Mouse (Mus musculus) G1E (cell line): Measurements from ENCODE around the gene Agt. TPM values are rescaled to one million over a fixed set of nuclear protein-coding genes. Genes with fewer than 3 reads are reported as not detected.

Experiments used
- ATAC-seq: 2 replicates; pipeline ENCODE4 v1.8.0; 2016; ENCODE audit warnings: mild to moderate bottlenecking; ENCODE audit not compliant: insufficient number of reproducible peaks, poor library complexity, low FRiP score, severe bottlenecking; ENCODE audit errors: extremely low read depth
- DNase-seq: peaks from one replicate; pipeline ENCODE4 v3.0.0; 2012; ENCODE audit warnings: low spot score
- H3K27me3 ChIP-seq: 2 replicates; pipeline ENCODE4 v1.6.1; 2012; ENCODE audit warnings: mild to moderate bottlenecking, low read length, inconsistent platforms; ENCODE audit not compliant: insufficient read depth
- H3K36me3 ChIP-seq: replicated peaks from 2 replicates; pipeline ENCODE3; 2012; ENCODE audit warnings: mild to moderate bottlenecking, inconsistent platforms
- H3K4me1 ChIP-seq: 2 replicates; pipeline ENCODE4 v1.6.1; 2012; ENCODE audit warnings: low read depth, low read length, inconsistent platforms, mixed read lengths; ENCODE audit not compliant: insufficient read depth
- H3K4me3 ChIP-seq: 2 replicates; pipeline ENCODE4 v1.5.1; 2012; ENCODE audit warnings: low read depth, mild to moderate bottlenecking, inconsistent platforms, low read length, moderate library complexity, mixed read lengths
- H3K9me3 ChIP-seq: replicated peaks from 2 replicates; pipeline ENCODE4 v1.6.1; 2012; ENCODE audit warnings: inconsistent platforms
- CTCF ChIP-seq: IDR thresholded peaks from 2 replicates; pipeline ENCODE4 v1.5.1; 2012; ENCODE audit warnings: low read depth, low read length, inconsistent platforms, mixed read lengths
- GATA1 ChIP-seq: IDR thresholded peaks from 2 replicates; pipeline ENCODE4 v1.6.1; 2012; ENCODE audit warnings: borderline replicate concordance, low read length, inconsistent platforms, mixed read lengths
- GATA2 ChIP-seq: IDR thresholded peaks from 2 replicates; pipeline ENCODE4 v1.6.1; 2012; ENCODE audit warnings: low read depth, low read length, inconsistent platforms, borderline replicate concordance
- POLR2AphosphoS5 ChIP-seq: IDR thresholded peaks from 2 replicates; pipeline ENCODE4 v1.6.1; 2012; ENCODE audit warnings: low read depth, low read length, inconsistent platforms; ENCODE audit not compliant: insufficient replicate concordance
- TAL1 ChIP-seq: conservative IDR thresholded peaks from 2 replicates; pipeline ENCODE4 v1.6.1; 2012; ENCODE audit warnings: low read depth, low read length, inconsistent platforms, mixed read lengths
- polyA plus RNA-seq: library from polyadenylated mRNA; stranded (reverse); fragments of >175 nt; gene quantifications from 2 replicates; pipeline ENCODE4 v1.2.3, GENCODE M21; 2012
- total RNA-seq, 2 experiments: library from RNA; stranded (forward) in 1 of 2; stranded (reverse) in 1 of 2; fragments of 200-1000 nt in 1 of 2; fragments of >200 nt in 1 of 2; fragmentation: Nextera tagmentation in 1 of 2; gene quantifications; 2 replicates each; pipeline ENCODE4 v1.2.3; 2014 to 2017

Gene Agt
- total and polyA plus RNA-seq, 3 experiments = not detected

DNA sequence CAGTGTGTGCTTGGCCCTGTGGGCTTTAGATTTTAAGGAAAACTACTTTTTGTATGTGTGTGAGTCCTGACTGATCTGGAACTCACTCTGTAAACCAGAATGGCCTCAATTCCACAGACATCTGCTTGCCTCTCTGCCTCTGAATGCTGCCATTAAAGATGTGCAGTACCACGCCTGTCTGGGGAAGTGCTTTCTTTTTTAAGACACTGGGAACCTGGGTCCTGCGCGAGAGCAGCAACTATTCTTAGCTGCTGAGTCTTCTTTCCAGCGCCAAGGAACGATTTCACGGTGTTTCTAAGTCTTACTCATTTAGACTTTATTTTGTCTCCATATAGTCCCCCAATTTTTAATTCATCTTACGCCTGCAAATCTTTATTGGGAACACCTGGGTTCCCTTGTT lies 22.7 kb downstream of the Agt start:
- DNase-seq = no peak
- ATAC-seq = no peak
- peaks cover 98% of the 10 kb centered on the region for H3K36me3 ChIP-seq
- H3K9me3 ChIP-seq = no peaks in the 10 kb centered on the region
- no peak overlapping the region for H3K4me3 ChIP-seq
- peaks cover 6% of the 10 kb centered on the region; the same call in 1 of the 2 replicates for H3K4me1 ChIP-seq
- TF ChIP-seq POLR2AphosphoS5 (no peak), GATA2 (no peak), GATA1 (no peak), TAL1 (no peak), CTCF (no peak)
- H3K27me3 ChIP-seq = no peaks in the 10 kb centered on the region

DNA sequence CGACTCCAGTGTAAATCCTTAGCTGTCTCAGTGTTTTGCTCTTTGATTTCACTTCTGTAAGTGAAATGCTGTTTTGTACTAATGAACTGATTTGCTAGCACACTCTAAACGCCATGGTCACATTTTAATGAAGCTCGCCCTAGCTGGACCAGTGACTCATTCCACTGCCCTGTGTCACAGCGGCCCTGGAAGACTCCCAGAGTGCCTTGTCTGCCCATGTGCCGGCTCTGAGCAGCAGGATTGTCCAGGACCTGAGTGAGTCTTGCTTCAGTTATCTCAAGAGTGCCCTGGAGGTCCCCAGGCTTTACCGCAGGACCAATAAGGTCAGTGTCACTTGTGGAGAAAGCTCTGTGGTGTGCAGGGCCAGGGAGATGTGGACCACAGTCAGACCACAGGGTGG lies 23.1 kb downstream of the Agt start:
- no peaks in the 10 kb centered on the region for H3K9me3 ChIP-seq
- DNase-seq (no peak), ATAC-seq (no peak)
- peaks cover 6% of the 10 kb centered on the region; the same call in 1 of the 2 replicates for H3K4me1 ChIP-seq
- H3K27me3 ChIP-seq = no peaks in the 10 kb centered on the region
- H3K36me3 ChIP-seq = peaks cover 98% of the 10 kb centered on the region
- no peak for TF ChIP-seq GATA2
- no peak for TF ChIP-seq TAL1
- H3K4me3 ChIP-seq = no peak overlapping the region

DNA sequence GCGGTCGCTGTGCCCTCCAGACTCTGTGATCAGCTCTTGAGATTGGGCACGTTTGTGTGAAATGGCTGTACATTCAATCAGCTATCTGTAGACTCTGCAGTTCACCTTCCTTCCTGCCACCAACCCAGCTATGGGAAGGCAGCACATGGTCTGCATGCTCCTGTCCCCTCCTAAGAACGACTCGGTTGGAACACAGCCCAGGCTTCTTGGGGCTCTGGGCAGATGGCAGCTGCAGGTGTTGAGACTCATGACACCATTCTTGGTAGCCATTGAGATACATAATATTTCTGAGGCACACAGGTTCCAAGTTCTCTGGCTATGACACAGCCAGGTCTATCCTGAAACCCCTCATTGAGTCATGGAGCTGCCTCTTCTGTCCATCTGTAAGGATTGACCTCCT lies 26.2 kb downstream of the Agt start:
- Histone ChIP-seq H3K36me3 (peaks cover 99% of the 10 kb centered on the region), H3K4me3 (no peak overlapping the region), H3K27me3 (no peaks in the 10 kb centered on the region), H3K9me3 (no peaks in the 10 kb centered on the region), H3K4me1 (peaks cover 6% of the 10 kb centered on the region; the same call in 1 of the 2 replicates)
- DNase-seq (no peak), ATAC-seq (no peak)
- TF ChIP-seq TAL1 = no peak
- no peak for TF ChIP-seq GATA1
- TF ChIP-seq POLR2AphosphoS5 = no peak
- TF ChIP-seq GATA2 = no peak
- no peak for TF ChIP-seq CTCF

DNA sequence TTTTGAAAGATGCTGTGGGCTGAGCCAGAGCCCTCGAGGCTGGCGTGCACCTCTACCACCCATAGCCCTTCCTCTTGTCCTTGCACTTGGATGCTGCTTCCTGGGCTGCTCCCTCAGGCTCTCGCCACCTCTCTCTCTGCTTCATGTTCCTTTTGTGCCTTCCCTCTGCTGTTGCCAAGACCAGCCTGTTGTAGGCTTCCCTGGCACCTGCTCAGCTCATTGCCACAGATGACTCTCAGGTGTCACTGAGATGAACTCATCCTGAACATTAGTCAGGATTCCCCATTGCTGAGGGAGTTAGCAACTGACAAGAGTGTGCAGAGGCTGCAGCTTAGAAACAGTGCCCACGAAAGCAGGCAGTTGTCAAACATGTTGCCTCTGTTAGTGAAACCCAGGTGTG lies 27.5 kb downstream of the Agt start:
- Histone ChIP-seq H3K4me3 (no peak overlapping the region), H3K36me3 (peaks cover 95% of the 10 kb centered on the region), H3K27me3 (no peaks in the 10 kb centered on the region), H3K9me3 (no peaks in the 10 kb centered on the region), H3K4me1 (peaks cover 6% of the 10 kb centered on the region; the same call in 1 of the 2 replicates)
- TF ChIP-seq GATA2 = no peak
- TF ChIP-seq TAL1 = no peak
- no peak for TF ChIP-seq CTCF
- TF ChIP-seq GATA1 = no peak
- TF ChIP-seq POLR2AphosphoS5 = no peak
- ATAC-seq = no peak
- no peak for DNase-seq

DNA sequence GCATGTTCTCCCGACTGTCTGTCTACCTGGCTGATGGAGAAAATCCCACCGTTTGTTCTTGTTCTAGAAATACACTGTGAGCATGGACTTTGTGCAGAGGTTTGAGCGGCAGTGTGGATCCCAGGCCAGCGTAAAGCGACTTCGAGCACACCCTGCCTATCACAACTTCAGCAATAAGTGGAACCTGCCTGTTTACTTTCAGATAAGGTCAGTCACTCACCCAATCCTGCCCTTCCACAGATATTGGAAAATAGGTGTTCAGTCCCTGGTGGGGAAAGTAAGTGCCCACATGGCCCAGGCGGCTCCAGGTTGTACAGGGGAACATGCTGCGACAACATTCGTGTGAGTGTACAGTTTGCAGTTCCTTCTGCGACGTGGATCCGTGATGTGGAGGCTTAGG lies 28.6 kb downstream of the Agt start:
- no peaks in the 10 kb centered on the region for H3K9me3 ChIP-seq
- no peaks in the 10 kb centered on the region for H3K27me3 ChIP-seq
- H3K4me1 ChIP-seq = peaks cover 6% of the 10 kb centered on the region; the same call in 1 of the 2 replicates
- TF ChIP-seq TAL1 (no peak), GATA1 (no peak)
- H3K36me3 ChIP-seq = peaks cover 93% of the 10 kb centered on the region
- no peak overlapping the region for H3K4me3 ChIP-seq
- DNase-seq (no peak), ATAC-seq (no peak)

DNA sequence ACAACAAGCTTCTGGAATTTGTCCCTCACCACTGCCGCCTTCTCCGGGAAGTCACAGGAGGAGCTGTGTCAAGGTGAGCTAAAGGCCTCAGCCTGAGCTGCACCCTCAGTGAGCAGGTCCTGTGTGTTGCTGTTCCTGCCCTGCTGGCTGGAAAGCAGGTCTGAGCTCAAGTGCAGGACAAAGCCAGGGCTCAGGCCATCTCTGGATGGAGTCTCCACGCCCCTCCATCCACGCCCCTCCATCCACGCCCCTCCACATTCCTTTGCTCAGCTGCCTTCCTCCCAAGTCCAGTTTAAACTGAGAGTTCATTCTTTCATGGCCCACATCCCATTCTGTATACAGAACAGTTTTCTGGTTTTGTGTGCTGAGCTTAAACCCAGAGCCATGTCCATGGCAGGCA lies 34.1 kb downstream of the Agt start:
- Histone ChIP-seq H3K9me3 (no peaks in the 10 kb centered on the region), H3K4me3 (no peak overlapping the region), H3K27me3 (no peaks in the 10 kb centered on the region), H3K4me1 (no peaks in the 10 kb centered on the region), H3K36me3 (peaks cover 93% of the 10 kb centered on the region)
- TF ChIP-seq GATA2 (no peak), GATA1 (no peak), POLR2AphosphoS5 (no peak), TAL1 (no peak), CTCF (no peak)
- DNase-seq (no peak), ATAC-seq (no peak)

DNA sequence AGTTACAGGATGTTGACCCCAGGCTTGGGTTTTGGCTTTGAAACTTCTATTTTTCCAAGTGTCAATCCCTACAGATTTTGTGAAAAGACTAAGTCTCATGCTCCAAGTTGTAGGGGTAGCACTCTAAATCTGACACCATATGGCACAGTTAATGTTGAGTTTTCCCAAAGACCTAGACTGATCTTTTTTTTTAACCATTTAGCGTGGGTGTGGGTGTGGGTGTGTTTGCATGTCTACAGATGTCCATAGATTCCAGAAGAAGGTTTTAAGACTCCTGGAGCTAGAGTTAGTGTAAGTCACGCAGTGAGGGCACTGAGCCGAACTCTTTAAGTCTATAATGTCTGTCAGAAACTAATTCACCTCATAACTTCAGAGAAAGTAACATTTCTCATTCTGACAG lies 36.9 kb downstream of the Agt start:
- no peaks in the 10 kb centered on the region for H3K4me1 ChIP-seq
- H3K36me3 ChIP-seq = peaks cover 92% of the 10 kb centered on the region
- no peaks in the 10 kb centered on the region for H3K27me3 ChIP-seq
- ATAC-seq (no peak), DNase-seq (no peak)
- H3K4me3 ChIP-seq = no peak overlapping the region
- H3K9me3 ChIP-seq = no peaks in the 10 kb centered on the region
- TF ChIP-seq POLR2AphosphoS5 (no peak), GATA1 (no peak), TAL1 (no peak), CTCF (no peak), GATA2 (no peak)
